Comparison of ENCODE assay signal across 10 mouse cellular contexts in the genomic region with DNA sequence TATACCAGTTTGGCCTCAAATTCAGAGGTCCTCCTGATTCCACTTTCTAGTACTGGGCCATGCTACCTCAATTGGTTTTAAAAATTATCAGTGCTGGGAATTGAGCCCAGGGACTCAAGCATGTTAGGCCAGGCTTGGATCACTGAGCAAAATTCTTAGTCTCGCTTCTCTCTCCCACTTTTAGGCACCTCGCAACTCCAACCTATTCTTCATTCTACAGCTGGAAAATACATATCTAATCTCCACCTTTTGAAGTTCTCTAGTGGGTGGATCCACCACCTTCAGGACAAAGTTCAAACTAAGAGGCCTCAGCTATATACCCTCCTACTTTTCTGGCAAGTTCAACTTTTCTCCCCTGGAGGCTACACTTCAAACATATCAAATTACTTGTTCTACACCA. TPM values are rescaled to one million over a fixed set of nuclear protein-coding genes. Genes with fewer than 3 reads are reported as not detected.
DNase-seq lines count a peak whose midpoint lies in the region; ATAC-seq and TF ChIP-seq lines count a peak whose summit lies in the region.
"Had no signal": no experiment of that assay in that cellular context is flagged by ENCODE, and none has a peak within 500 bp of the region (broad histone marks: within the 10 kb centered on the region; RNA-seq: fewer than 3 reads in every experiment).

No protein-coding gene starts in this region.

- no peaks in the 10 kb centered on the region for H3K9me3 ChIP-seq in forebrain, embryonic 16.5 days (ENCODE audit: control insufficient read depth, low read length)
- H3K9me3 ChIP-seq in liver, postnatal 0 days (ENCODE audit: low read length), result no peaks in the 10 kb centered on the region

- no peak for ATAC-seq in forebrain, embryonic 16.5 days
- no peak for ATAC-seq in liver, postnatal 0 days

- H3K27me3 ChIP-seq in forebrain, embryonic 16.5 days (replicated peaks; ENCODE audit: control insufficient read depth, insufficient read depth, low read length), result no peaks in the 10 kb centered on the region
- no peaks in the 10 kb centered on the region for H3K27me3 ChIP-seq in liver, postnatal 0 days (ENCODE audit: insufficient read depth, low read length)

- WGBS in forebrain, embryonic 16.5 days, result 96% methylated on average over 2 of the region's 2 CpGs
- WGBS in liver, postnatal 0 days (ENCODE audit: insufficient replicate concordance), result 84% methylated on average over 2 of the region's 2 CpGs

- peaks cover 22% of the 10 kb centered on the region for H3K4me1 ChIP-seq in forebrain, embryonic 16.5 days (replicated peaks; ENCODE audit: control insufficient read depth, insufficient read depth, low read length)
- peaks cover 20% of the 10 kb centered on the region for H3K4me1 ChIP-seq in liver, postnatal 0 days (ENCODE audit: insufficient read depth)

- H3K9ac ChIP-seq in forebrain, embryonic 16.5 days (replicated peaks; ENCODE audit: low read depth, low read length), result no peak overlapping the region
- H3K9ac ChIP-seq in liver, postnatal 0 days (replicated peaks), result peak overlapping the region; percentile 92; the same call in 1 of the 2 replicates

- no peaks in the 10 kb centered on the region for H3K36me3 ChIP-seq in forebrain, embryonic 16.5 days (ENCODE audit: control insufficient read depth, insufficient read depth)
- 0 out of 2 replicates have a peak, but pooled peaks cover under 1% of the 10 kb centered on the region for H3K36me3 ChIP-seq in liver, postnatal 0 days (replicated peaks; ENCODE audit: insufficient read depth, low read length)

- TF ChIP-seq CTCF in liver, postnatal 0 days (IDR thresholded peaks at IDR 0.05; ENCODE audit: low read depth), result no peak

- H3K4me2 ChIP-seq in forebrain, embryonic 16.5 days (ENCODE audit: low read length), result peak overlapping the region; percentile 66
- H3K4me2 ChIP-seq in liver, postnatal 0 days (ENCODE audit: low read depth, low read length), result peak overlapping the region; percentile 81

- no peak for TF ChIP-seq EP300 in liver, postnatal 0 days (IDR thresholded peaks at IDR 0.05; ENCODE audit: low read depth)

- peak; percentile 68 for DNase-seq in heart, adult 11 months
- no peak for DNase-seq in heart, postnatal 25 days (ENCODE audit: low spot score)
- peak; percentile 13 for DNase-seq in CD4-positive helper T cell, adult 2 months (ENCODE audit: low read depth, low spot score)
- DNase-seq in liver, postnatal 0 days, result no peak
- no peak for DNase-seq in frontal cortex, postnatal 25 days (ENCODE audit: low spot score in 2 of 2)
- DNase-seq in embryo, embryonic 9.5 days (ENCODE audit: extremely low spot score), result no peak
- DNase-seq in frontal cortex, postnatal 14 days (ENCODE audit: low spot score in 2 of 2), result no peak
- DNase-seq: B cell, adult 2 months had no signal

- H3K27ac ChIP-seq in forebrain, embryonic 16.5 days (ENCODE audit: low read length), result no peak overlapping the region
- H3K27ac ChIP-seq in liver, postnatal 0 days (ENCODE audit: low read depth), result peak overlapping the region; percentile 96

- intact Hi-C loops in heart, postnatal 25 days (cut with DNase I), result loop anchor here (1.0 kb wide), 1 partner anchor 28 kb away; no protein-coding TSS in a partner anchor

- H3K4me3 ChIP-seq in forebrain, embryonic 16.5 days (replicated peaks; ENCODE audit: low read length), result no peak overlapping the region; the same call in 1 of the 2 replicates
- H3K4me3 ChIP-seq in liver, postnatal 0 days (ENCODE audit: low read depth, low read length), result peak overlapping the region; percentile 92; the same call in 1 of the 2 replicates

RNA-seq across cellular contexts. Expression of a gene that starts 1.1 kb away (rescaled TPM):
- total RNA-seq in heart, postnatal 25 days (2021), result 10 to 100 TPM; 33.7 to 33.8 TPM
- polyA plus RNA-seq in forebrain, embryonic 16.5 days (2015; fragmentation: Nextera tagmentation; extraction: Ambion mirVana), result 8.8 and 17.1 TPM in 2 replicates
- polyA plus RNA-seq in liver, postnatal 0 days (2015; fragmentation: Nextera tagmentation; extraction: Ambion mirVana), result 2.8 and 3.4 TPM in 2 replicates

RNA-seq across cellular contexts. Expression of a gene that starts 8.9 kb away (rescaled TPM):
- total RNA-seq in heart, postnatal 25 days (2021), result 1 to 10 TPM; 4.6 to 5.7 TPM
- 1.8 and 1.9 TPM in 2 replicates for polyA plus RNA-seq in forebrain, embryonic 16.5 days (2015; fragmentation: Nextera tagmentation; extraction: Ambion mirVana)
- 0.20 and 0.43 TPM in 2 replicates for polyA plus RNA-seq in liver, postnatal 0 days (2015; fragmentation: Nextera tagmentation; extraction: Ambion mirVana)

RNA-seq across cellular contexts. Expression of a gene that starts 34.3 kb away (rescaled TPM):
- not detected for total RNA-seq in heart, postnatal 25 days (2021)
- 0.26 and 1.0 TPM in 2 replicates for polyA plus RNA-seq in forebrain, embryonic 16.5 days (2015; fragmentation: Nextera tagmentation; extraction: Ambion mirVana)
- 2.6 and 3.1 TPM in 2 replicates for polyA plus RNA-seq in liver, postnatal 0 days (2015; fragmentation: Nextera tagmentation; extraction: Ambion mirVana)

RNA-seq across cellular contexts. Expression of a gene that starts 42.5 kb away (rescaled TPM):
- total RNA-seq in heart, postnatal 25 days (2021), result not detected
- 0.39 and 0.81 TPM in 2 replicates for polyA plus RNA-seq in forebrain, embryonic 16.5 days (2015; fragmentation: Nextera tagmentation; extraction: Ambion mirVana)
- polyA plus RNA-seq in liver, postnatal 0 days (2015; fragmentation: Nextera tagmentation; extraction: Ambion mirVana), result not detected in 2 replicates
- total RNA-seq: adrenal gland, postnatal 10 days had no signal

RNA-seq across cellular contexts. Expression of a gene that starts 50.2 kb away (rescaled TPM):
- not detected for total RNA-seq in heart, postnatal 25 days (2021)
- polyA plus RNA-seq in forebrain, embryonic 16.5 days (2015; fragmentation: Nextera tagmentation; extraction: Ambion mirVana), result not detected in 2 replicates
- polyA plus RNA-seq in liver, postnatal 0 days (2015; fragmentation: Nextera tagmentation; extraction: Ambion mirVana), result not detected in 2 replicates
- total RNA-seq: adrenal gland, postnatal 10 days had no signal

Comparison
In these comparisons a context has a peak if more than half of its experiments do, and no peak if none do; other contexts are left out.
1. DNase-seq: peak in heart, adult 11 months (single experiment) and CD4-positive helper T cell, adult 2 months (single experiment); none in heart, postnatal 25 days (single experiment), liver, postnatal 0 days (single experiment), frontal cortex, postnatal 25 days (0 of 2), embryo, embryonic 9.5 days (single experiment) and frontal cortex, postnatal 14 days (0 of 2).